Mouse (Mus musculus): ENCODE measurements around the gene Mcoln3.

DNA sequence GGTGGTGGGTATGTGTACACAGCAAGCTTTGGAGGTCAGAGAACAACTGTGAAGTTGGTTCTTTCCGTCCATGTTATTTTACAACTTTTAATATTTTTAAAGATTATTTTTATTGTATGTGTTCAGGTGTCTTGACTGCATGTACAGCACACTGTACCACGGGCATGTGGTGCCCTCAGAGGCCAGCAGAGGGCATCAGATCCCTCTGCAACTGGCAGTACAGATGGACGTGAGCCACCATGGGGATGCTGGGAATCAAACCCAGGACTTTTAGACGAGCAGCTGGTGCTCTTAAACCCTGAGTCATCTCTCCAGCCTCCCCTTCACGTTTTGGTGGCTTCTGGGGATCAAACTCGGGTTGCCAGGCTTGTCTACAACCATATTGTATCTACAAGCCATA lies 15.2 kb upstream of the Mcoln3 start:
- no peak for TF ChIP-seq CHD1 (IDR thresholded peaks at IDR 0.05; ENCODE audit: low read depth, low read length)
- no peak for TF ChIP-seq POLR2A (IDR thresholded peaks at IDR 0.05; ENCODE audit: low read depth, low read length)
- peak; percentile 90 for TF ChIP-seq SMC3 (IDR thresholded peaks at IDR 0.05; ENCODE audit: low read depth, low read length)
- TF ChIP-seq NRF1 (IDR thresholded peaks at IDR 0.05; ENCODE audit: low read depth, low read length): no peak
- TF ChIP-seq MAX (IDR thresholded peaks at IDR 0.05; ENCODE audit: low read length): no peak
- TF ChIP-seq USF2 (conservative IDR thresholded peaks at IDR 0.05; ENCODE audit: low read depth, low read length): no peak
- TF ChIP-seq PAX5 (IDR thresholded peaks at IDR 0.05; ENCODE audit: low read length): no peak
- no peak for TF ChIP-seq TBP (conservative IDR thresholded peaks at IDR 0.05; ENCODE audit: low read depth, low read length)
